Mouse (Mus musculus) thymus, adult 2 months (tissue): ENCODE measurements at regions not wholly inside any gene's neighbourhood (a gene's known extent, or its start where the extent isn't known, plus 50 kb on each side); places are given as distances from the start of the nearest gene placed in this dataset.

ENCODE experiments used
- CTCF ChIP-seq: fragments of 200-500 bp; IDR thresholded peaks from 2 replicates; pipeline ENCODE4 v1.5.1; 2012; ENCODE audit warnings: mild to moderate bottlenecking, control low read depth, low read length, moderate library complexity, borderline replicate concordance; ENCODE audit not compliant: control insufficient read depth, poor library complexity, insufficient read depth; ENCODE audit errors: extremely low read depth
- POLR2A ChIP-seq: fragments of 200-500 bp; IDR thresholded peaks from 2 replicates; pipeline ENCODE4 v1.6.1; 2012; ENCODE audit warnings: mild to moderate bottlenecking, low read length, control low read depth, moderate library complexity; ENCODE audit not compliant: control insufficient read depth, poor library complexity, insufficient read depth; ENCODE audit errors: extremely low read depth

DNA sequence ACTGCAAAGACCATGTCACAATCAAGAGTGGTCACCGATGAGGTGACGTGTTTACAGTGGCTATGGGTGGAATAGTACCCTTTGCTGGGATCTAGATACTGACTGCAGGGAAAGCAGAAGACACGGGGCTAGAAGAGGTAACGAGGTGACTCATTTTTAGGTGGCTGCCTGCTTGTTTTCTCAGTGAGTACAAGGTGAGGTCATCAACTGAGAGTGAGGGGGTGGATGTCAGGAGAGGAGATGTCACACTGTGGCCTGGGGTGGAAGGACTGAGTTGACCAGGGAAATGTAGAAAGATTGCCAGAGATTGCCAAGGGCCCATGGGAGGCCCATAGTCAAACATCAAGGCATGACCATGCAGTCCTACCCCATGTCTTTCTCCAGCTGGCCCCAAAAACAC is 166.4 kb upstream of the Sox9 start:
- TF ChIP-seq CTCF (no peak), POLR2A (no peak)
